Mouse (Mus musculus) liver, embryonic 11.5 days (tissue): Measurements from ENCODE around the gene Clcn1. TPM values are rescaled to one million over a fixed set of nuclear protein-coding genes. Genes with fewer than 3 reads are reported as not detected.

ENCODE experiments used
- ATAC-seq: fragments of 200-750 bp; cut with Nextera tagmentation; replicated peaks from 2 replicates; pipeline ENCODE4 v1.8.0; 2017; ENCODE audit warnings: moderate number of reproducible peaks, mild to moderate bottlenecking, moderate TSS enrichment, moderate library complexity; ENCODE audit not compliant: low FRiP score
- DNase-seq: peaks from one replicate; pipeline ENCODE4 v3.0.0-alpha.2; 2017; ENCODE audit warnings: low spot score
- H3K27ac ChIP-seq: fragments of 300-500 bp; sonication (generic); 2 replicates; pipeline ENCODE4 v1.5.1; 2014; ENCODE audit warnings: mild to moderate bottlenecking, low read depth, low read length, control low read depth
- H3K27me3 ChIP-seq: fragments of 300-500 bp; sonication (generic); replicated peaks from 2 replicates; pipeline ENCODE4 v1.6.1; 2014; ENCODE audit warnings: low read length, mixed read lengths; ENCODE audit not compliant: control insufficient read depth, insufficient read depth
- H3K36me3 ChIP-seq: fragments of 300-500 bp; sonication (generic); 2 replicates; pipeline ENCODE4 v1.6.1; 2014; ENCODE audit warnings: mild to moderate bottlenecking, low read length, moderate library complexity, mixed read lengths; ENCODE audit not compliant: control insufficient read depth, insufficient read depth
- H3K4me1 ChIP-seq: fragments of 300-500 bp; sonication (generic); replicated peaks from 2 replicates; pipeline ENCODE4 v1.6.1; 2014; ENCODE audit warnings: low read length, mixed read lengths; ENCODE audit not compliant: control insufficient read depth, insufficient read depth
- H3K4me2 ChIP-seq: fragments of 300-500 bp; sonication (generic); 2 replicates; pipeline ENCODE4 v1.6.1; 2014; ENCODE audit warnings: mild to moderate bottlenecking, control low read depth, moderate library complexity
- H3K4me3 ChIP-seq: fragments of 300-500 bp; sonication (generic); 2 replicates; pipeline ENCODE4 v1.5.1; 2014; ENCODE audit warnings: low read depth, low read length, control low read depth
- H3K9ac ChIP-seq: fragments of 300-500 bp; sonication (generic); 2 replicates; pipeline ENCODE4 v1.6.1; 2014; ENCODE audit warnings: low read depth, low read length, control low read depth
- H3K9me3 ChIP-seq: fragments of 300-500 bp; sonication (generic); 2 replicates; pipeline ENCODE4 v1.6.1; 2016; ENCODE audit warnings: low read length, inconsistent platforms, mixed read lengths; ENCODE audit not compliant: control insufficient read depth
- WGBS: fragments of 180-500 bp; shearing (Covaris S2); extraction: QIAGEN DNeasy Blood & Tissue Kit; methylation state at CpG from one replicate; pipeline ENCODE4 v1.1.7; 2014; 5-methylcytosine and 5-hydroxymethylcytosine counted together
- polyA plus RNA-seq: library from polyadenylated mRNA; unstranded; fragments of >200 nt; fragmentation: Nextera tagmentation; extraction: Ambion mirVana; gene quantifications from 2 replicates; pipeline ENCODE4 v1.2.1, GENCODE M21; 2014

Gene Clcn1
- polyA plus RNA-seq, 1 experiment from 2014 or later: 0.29 TPM

GRCm38 (mm10) chr6:42356913-42357312, 70.4 kb downstream of the Clcn1 start:
- H3K4me1 ChIP-seq: peaks cover 36% of the 10 kb centered on the region
- H3K36me3 ChIP-seq: peaks cover 22% of the 10 kb centered on the region
- no peaks in the 10 kb centered on the region for H3K9me3 ChIP-seq
- no peak for ATAC-seq
- 94% methylated on average over 5 of the region's 5 CpGs for WGBS
- H3K4me2 ChIP-seq: no peak overlapping the region
- H3K27me3 ChIP-seq: no peaks in the 10 kb centered on the region
- H3K27ac ChIP-seq: no peak overlapping the region
- H3K4me3 ChIP-seq: no peak overlapping the region
- no peak for DNase-seq
- no peak overlapping the region for H3K9ac ChIP-seq

DNA sequence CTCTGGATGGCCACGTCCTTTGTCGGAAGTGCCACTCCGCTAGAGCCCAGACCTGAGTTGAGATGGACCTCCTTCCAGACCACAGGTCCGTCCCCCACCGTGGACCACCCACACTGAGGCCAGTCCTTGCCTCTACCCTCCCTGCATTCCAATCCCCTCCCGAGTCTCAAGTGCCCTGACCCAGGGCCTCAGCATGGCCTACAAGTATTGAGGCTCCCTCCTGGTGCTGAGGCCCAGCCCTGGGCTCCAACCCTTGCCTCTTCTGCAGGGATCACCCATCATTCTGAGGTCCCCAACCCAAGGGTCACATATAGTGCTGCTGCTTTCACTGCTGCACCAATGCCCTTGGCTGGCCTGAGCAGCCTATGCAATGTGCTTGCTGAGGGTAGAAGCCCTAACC, 71.4 kb downstream of the Clcn1 start:
- no peak overlapping the region for H3K9ac ChIP-seq
- 76% methylated on average over 6 of the region's 6 CpGs for WGBS

GRCm38 (mm10) chr6:42358901-42359300, 72.4 kb downstream of the Clcn1 start:
- peaks cover 22% of the 10 kb centered on the region for H3K36me3 ChIP-seq
- 94% methylated on average over 12 of the region's 12 CpGs for WGBS
- DNase-seq (peak; percentile 30), ATAC-seq (no peak)
- H3K9ac ChIP-seq: no peak overlapping the region
- H3K27me3 ChIP-seq: no peaks in the 10 kb centered on the region
- peaks cover 23% of the 10 kb centered on the region for H3K4me1 ChIP-seq
- no peak overlapping the region for H3K4me2 ChIP-seq
- no peak overlapping the region for H3K4me3 ChIP-seq
- no peaks in the 10 kb centered on the region for H3K9me3 ChIP-seq
- no peak overlapping the region for H3K27ac ChIP-seq

More for the DNA sequence above, 71.4 kb downstream of the Clcn1 start:
- H3K36me3 ChIP-seq: peaks cover 22% of the 10 kb centered on the region
- no peak overlapping the region for H3K4me2 ChIP-seq
- ATAC-seq (no peak), DNase-seq (no peak)
- H3K27me3 ChIP-seq: no peaks in the 10 kb centered on the region
- H3K4me1 ChIP-seq: peaks cover 32% of the 10 kb centered on the region
- no peak overlapping the region for H3K4me3 ChIP-seq
- H3K9me3 ChIP-seq: no peaks in the 10 kb centered on the region
- no peak overlapping the region for H3K27ac ChIP-seq

- no peaks in the 10 kb centered on the region for H3K27me3 ChIP-seq
- H3K9ac ChIP-seq: no peak overlapping the region
- H3K4me1 ChIP-seq: peaks cover 16% of the 10 kb centered on the region
- no peak overlapping the region for H3K4me2 ChIP-seq
- DNase-seq (peak; percentile 24), ATAC-seq (no peak)
- H3K4me3 ChIP-seq: no peak overlapping the region
- H3K9me3 ChIP-seq: no peaks in the 10 kb centered on the region
- peak overlapping the region; percentile 13; the same call in 1 of the 2 replicates for H3K27ac ChIP-seq
- peaks cover 22% of the 10 kb centered on the region for H3K36me3 ChIP-seq
- WGBS: 65% methylated on average over 9 of the region's 9 CpGs
These were observed 73.1 kb downstream of the Clcn1 start for GRCm38 (mm10) chr6:42359364-42360147.

DNA sequence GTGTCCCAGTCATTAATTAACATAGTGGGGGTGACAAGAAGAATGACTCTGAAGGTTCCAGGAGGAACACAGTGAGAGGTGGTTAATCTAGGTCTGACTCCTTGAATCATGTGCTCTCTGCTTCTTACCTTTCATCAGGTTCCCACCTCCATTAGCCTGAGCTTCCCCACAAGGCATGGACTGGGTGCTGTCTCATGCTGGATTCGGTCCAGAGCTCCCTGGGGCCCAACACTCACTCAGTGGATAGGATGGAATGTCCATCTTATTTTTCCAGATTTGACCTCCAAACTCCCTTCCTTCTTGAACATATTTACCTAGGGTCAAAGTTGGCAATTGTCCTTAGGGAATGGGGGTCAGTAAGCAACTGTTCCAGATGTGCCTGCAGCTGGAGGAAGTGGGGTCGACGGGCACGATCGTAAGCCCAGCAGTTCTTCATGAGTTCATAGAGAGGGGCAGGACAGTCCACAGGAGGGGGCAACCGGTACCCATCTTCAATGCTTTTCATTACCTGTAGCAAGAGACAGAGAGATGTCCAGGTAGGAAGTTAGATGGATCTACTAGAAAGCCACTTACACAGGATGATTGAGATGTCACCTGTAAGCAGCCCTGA, 73.9 kb downstream of the Clcn1 start:
- DNase-seq: peak; percentile 20
- ATAC-seq: no peak
- 88% methylated on average over 6 of the region's 6 CpGs for WGBS
- Histone ChIP-seq H3K9ac (no peak overlapping the region), H3K27me3 (no peaks in the 10 kb centered on the region), H3K9me3 (no peaks in the 10 kb centered on the region), H3K4me3 (no peak overlapping the region), H3K4me2 (no peak overlapping the region), H3K27ac (no peak overlapping the region), H3K36me3 (peaks cover 22% of the 10 kb centered on the region), H3K4me1 (peaks cover 10% of the 10 kb centered on the region; the same call in 1 of the 2 replicates)

- H3K4me1 ChIP-seq: peaks cover 10% of the 10 kb centered on the region; the same call in 1 of the 2 replicates
- H3K36me3 ChIP-seq: peaks cover 17% of the 10 kb centered on the region
- no peak for ATAC-seq
These were observed 74.8 kb downstream of the Clcn1 start for GRCm38 (mm10) chr6:42361041-42361895.

DNA sequence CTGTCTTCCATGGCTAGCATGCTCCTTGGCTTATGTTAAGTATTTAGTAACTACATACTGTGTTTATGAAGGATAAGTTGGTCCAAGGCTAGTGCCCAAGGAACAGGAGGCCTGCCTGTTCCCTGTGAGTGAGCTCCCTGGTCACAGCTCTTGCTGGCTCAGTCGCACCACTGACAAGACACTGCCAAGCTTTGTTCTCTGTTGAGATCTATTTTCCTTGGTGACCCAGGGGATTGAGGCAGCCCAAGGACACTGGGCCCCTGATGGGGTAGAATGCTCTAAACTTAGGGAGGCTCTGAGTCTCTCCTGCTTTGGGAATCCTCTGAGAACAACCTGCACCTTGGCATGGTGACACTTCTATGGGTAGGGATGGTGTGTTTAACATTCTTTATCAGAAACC, 75.6 kb downstream of the Clcn1 start:
- Histone ChIP-seq H3K27ac (no peak overlapping the region), H3K9ac (no peak overlapping the region), H3K27me3 (no peaks in the 10 kb centered on the region), H3K4me3 (no peak overlapping the region), H3K9me3 (no peaks in the 10 kb centered on the region), H3K4me2 (no peak overlapping the region), H3K36me3 (peaks cover 9% of the 10 kb centered on the region; the same call in 1 of the 2 replicates), H3K4me1 (peaks cover 10% of the 10 kb centered on the region; the same call in 1 of the 2 replicates)
- ATAC-seq (no peak), DNase-seq (no peak)
- 62% methylated on average over 1 of the region's 1 CpGs for WGBS

More at GRCm38 (mm10) chr6:42361041-42361895, 74.8 kb downstream of the Clcn1 start:
- Histone ChIP-seq H3K9me3 (no peaks in the 10 kb centered on the region), H3K4me3 (no peak overlapping the region), H3K27ac (no peak overlapping the region), H3K27me3 (no peaks in the 10 kb centered on the region), H3K4me2 (no peak overlapping the region), H3K9ac (no peak overlapping the region)
- WGBS: 88% methylated on average over 13 of the region's 13 CpGs
- DNase-seq: no peak

DNA sequence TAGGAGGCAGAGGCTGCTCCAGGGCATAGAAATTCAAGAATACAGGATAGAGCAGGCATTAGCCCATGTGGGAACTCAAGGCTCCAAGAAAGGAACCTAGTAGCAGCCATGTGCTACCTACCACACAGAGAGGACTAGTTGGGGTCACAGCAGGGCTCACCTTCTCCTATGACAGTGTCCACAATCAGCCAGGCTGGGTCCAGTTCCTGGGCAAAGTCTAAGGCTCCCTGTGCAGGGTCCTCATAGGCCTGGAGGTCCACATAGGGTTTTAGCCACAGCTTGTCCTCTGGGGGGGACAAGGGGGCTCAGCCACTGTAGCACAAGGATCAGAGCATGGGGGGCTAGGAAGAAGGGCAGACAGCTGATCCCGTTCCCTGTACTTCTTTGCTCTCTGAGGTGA, 76.0 kb downstream of the Clcn1 start:
- Histone ChIP-seq H3K4me2 (no peak overlapping the region), H3K27ac (no peak overlapping the region), H3K27me3 (no peaks in the 10 kb centered on the region), H3K4me3 (no peak overlapping the region), H3K36me3 (peaks cover 8% of the 10 kb centered on the region; the same call in 1 of the 2 replicates), H3K4me1 (peaks cover 10% of the 10 kb centered on the region; the same call in 1 of the 2 replicates), H3K9me3 (no peaks in the 10 kb centered on the region), H3K9ac (no peak overlapping the region)
- WGBS: 78% methylated on average over 1 of the region's 1 CpGs
- DNase-seq (no peak), ATAC-seq (peak; percentile 33; the same call in 1 of the 2 replicates)
